Mouse (Mus musculus) small intestine, adult 2 months (tissue): ENCODE measurements around the gene Cep170b. TPM values are rescaled to one million over a fixed set of nuclear protein-coding genes. Genes with fewer than 3 reads are reported as not detected.

Experiments used
- H3K27ac ChIP-seq: fragments of 200-500 bp; 2 replicates; pipeline ENCODE4 v1.5.1; 2012; ENCODE audit warnings: low read depth, low read length, control low read depth, inconsistent platforms; ENCODE audit not compliant: insufficient read depth
- H3K27me3 ChIP-seq: fragments of 200-500 bp; 2 replicates; pipeline ENCODE4 v1.6.1; 2012; ENCODE audit warnings: mild to moderate bottlenecking, moderate library complexity, low read length, inconsistent platforms; ENCODE audit not compliant: control insufficient read depth, insufficient read depth
- H3K36me3 ChIP-seq: fragments of 200-500 bp; 2 replicates; pipeline ENCODE4 v1.6.1; 2012; ENCODE audit warnings: mild to moderate bottlenecking, low read length, control low read depth, inconsistent platforms; ENCODE audit not compliant: control insufficient read depth, insufficient read depth
- H3K4me1 ChIP-seq: fragments of 200-500 bp; 2 replicates; pipeline ENCODE4 v1.6.1; 2012; ENCODE audit warnings: low read length, inconsistent platforms, mixed read lengths; ENCODE audit not compliant: control insufficient read depth, insufficient read depth, insufficient read length
- H3K4me3 ChIP-seq: fragments of 200-500 bp; 2 replicates; pipeline ENCODE4 v1.5.1; 2012; ENCODE audit warnings: low read depth, mild to moderate bottlenecking, control low read depth, inconsistent platforms, low read length, moderate library complexity
- CTCF ChIP-seq: fragments of 200-500 bp; IDR thresholded peaks from 2 replicates; pipeline ENCODE4 v1.5.1; 2012; ENCODE audit warnings: low read depth, mild to moderate bottlenecking, control low read depth, inconsistent platforms, low read length, moderate library complexity, mixed read lengths; ENCODE audit not compliant: insufficient replicate concordance, insufficient read length; ENCODE audit errors: extremely low read depth
- POLR2A ChIP-seq: fragments of 200-500 bp; IDR thresholded peaks from 2 replicates; pipeline ENCODE4 v1.6.1; 2012; ENCODE audit warnings: low read depth, mild to moderate bottlenecking, control low read depth, inconsistent platforms, low read length, moderate library complexity
- WGBS: fragments of 180-500 bp; shearing (Covaris S2); methylation state at CpG from one replicate; pipeline ENCODE4 v1.1.7; 2018; 5-methylcytosine and 5-hydroxymethylcytosine counted together
- polyA plus RNA-seq: library from polyadenylated mRNA; depleted of rRNA; stranded (reverse); fragments of >200 nt; gene quantifications from 2 replicates; pipeline ENCODE4 v1.2.3, GENCODE M21; 2012

Cep170b gene
- polyA plus RNA-seq, 1 experiment: 99.3 TPM

DNA sequence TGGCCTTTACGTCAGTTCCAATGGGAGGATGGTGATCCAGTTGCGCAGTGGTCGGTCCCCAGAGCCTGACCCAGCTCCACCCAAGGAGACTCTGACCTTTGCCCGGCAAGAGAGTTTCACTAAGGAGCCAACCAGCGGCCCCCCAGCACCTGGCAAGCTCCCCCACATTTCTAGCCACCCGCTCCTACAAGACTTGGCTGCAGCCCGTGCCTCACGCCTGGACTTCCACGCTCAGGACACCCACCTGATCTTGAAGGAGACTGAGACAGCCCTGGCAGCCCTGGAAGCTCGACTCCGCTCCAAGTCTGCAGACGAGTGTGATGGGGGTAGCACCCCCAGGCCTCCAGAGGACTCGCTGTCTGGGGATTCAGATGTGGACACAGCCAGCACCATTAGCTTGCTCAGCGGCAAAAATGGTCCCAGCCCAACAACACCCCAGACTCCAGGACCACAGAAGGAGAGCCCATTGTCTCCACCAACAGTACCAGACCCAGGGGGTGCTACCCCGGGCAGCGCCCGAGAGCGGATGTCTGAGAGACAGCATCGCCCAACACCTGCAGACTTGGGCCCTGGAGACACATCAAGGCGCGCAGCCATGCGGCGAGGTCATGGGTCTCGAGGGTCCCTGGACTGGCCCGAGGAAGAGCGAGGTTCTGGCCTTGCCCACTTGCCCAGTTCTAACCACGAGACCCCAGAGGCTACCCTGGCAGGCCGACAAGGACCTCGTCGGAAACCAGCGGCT, 18.2 kb downstream of the Cep170b start:
- Histone ChIP-seq H3K27ac (no peak overlapping the region), H3K4me1 (peaks cover 2% of the 10 kb centered on the region), H3K4me3 (no peak overlapping the region), H3K36me3 (peaks cover 58% of the 10 kb centered on the region), H3K27me3 (no peaks in the 10 kb centered on the region)
- TF ChIP-seq POLR2A: no peak
- TF ChIP-seq CTCF: no peak
- 91% methylated on average over 31 of the region's 31 CpGs for WGBS

DNA sequence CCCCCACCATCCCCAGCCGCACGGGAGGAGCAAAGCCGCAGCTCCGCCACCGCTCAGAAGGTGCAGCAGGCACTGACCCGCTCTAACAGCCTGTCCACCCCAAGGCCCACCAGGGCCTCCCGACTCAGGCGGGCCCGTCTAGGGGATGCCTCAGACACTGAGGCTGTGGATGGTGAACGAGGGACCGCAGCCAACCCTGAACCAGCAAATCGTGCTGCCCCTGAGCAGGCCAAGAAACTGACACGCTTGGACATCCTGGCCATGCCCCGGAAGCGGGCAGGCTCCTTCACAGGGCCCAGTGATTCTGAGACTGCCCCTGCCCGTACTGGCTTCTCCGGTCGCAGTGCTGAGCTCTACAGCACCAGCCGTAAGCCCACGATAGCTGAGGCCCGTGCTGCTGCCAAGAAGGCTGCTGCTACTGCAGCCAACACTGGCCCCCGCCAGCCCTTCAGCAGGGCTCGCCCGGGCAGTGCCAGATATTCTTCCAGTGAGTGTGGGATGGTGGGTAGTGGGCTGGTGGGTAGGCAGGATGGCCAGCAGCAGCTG, 18.8 kb downstream of the Cep170b start:
- Histone ChIP-seq H3K27ac (no peak overlapping the region), H3K4me3 (no peak overlapping the region), H3K4me1 (peaks cover 3% of the 10 kb centered on the region), H3K36me3 (peaks cover 54% of the 10 kb centered on the region), H3K27me3 (no peaks in the 10 kb centered on the region)
- WGBS: 94% methylated on average over 24 of the region's 24 CpGs
- no peak for TF ChIP-seq POLR2A
- no peak for TF ChIP-seq CTCF

DNA sequence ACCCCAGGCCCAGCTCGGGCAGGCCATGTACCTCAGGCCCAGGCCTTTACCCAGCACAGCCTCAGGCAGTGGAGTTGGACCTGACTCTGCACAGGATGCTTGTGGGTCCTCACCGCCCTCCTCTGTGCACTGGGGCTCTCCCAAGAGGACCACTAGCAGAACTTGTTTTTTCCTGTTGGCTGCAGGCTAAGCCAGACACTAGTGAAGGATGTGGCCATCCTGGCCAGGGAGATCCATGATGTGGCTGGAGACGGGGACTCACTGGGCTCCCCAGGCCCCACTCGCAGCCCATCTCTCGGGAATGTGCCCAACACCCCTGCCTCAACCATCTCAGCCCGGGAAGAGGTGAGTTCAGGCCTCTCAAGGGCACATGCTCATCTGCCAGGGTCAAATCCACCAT, 22.5 kb downstream of the Cep170b start:
- no peak for TF ChIP-seq POLR2A
- no peak for TF ChIP-seq CTCF
- H3K27ac ChIP-seq: peak overlapping the region; percentile 8; the same call in 1 of the 2 replicates
- no peaks in the 10 kb centered on the region for H3K27me3 ChIP-seq
- H3K4me1 ChIP-seq: peaks cover 3% of the 10 kb centered on the region
- peaks cover 34% of the 10 kb centered on the region for H3K36me3 ChIP-seq
- WGBS: 52% methylated on average over 6 of the region's 6 CpGs
- no peak overlapping the region for H3K4me3 ChIP-seq

DNA sequence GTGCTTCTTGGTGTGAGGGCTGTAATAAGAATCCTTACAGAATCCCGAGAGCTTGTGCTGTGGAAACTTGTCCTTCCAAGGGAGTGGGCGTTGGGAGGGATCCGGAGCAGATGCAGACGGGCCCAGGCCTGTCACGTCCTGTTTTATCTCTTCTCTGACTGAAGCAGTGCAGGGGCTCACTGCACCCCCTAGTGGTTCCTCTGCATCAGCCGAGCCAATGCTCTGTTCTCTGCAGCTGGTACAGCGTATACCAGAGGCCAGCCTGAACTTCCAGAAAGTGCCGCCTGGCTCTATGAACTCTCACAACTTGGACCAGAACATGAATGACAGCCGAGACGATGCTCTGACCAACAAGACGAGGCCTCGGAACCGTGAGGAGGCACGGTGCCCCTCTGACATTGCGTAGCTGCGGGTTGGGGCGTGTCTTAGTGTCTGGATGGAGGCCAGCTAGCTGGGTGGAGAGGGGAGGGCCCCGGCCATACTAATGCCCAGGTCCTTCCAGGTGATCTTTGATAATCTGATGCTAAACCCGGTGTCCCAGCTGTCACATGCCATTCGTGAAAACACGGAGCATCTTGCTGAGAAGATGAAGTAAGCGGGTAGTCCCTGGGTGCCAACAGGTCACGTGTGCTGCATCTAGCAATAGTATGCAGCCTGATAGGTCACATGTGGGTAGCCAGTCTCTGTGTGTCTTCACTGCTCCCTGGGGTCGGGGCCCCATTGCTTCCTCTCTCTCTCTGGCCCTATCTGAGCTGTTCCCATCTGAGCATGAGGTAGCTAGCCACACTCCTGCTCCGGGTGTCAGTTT, 23.1 kb downstream of the Cep170b start:
- Histone ChIP-seq H3K4me1 (peaks cover 3% of the 10 kb centered on the region), H3K4me3 (peak overlapping the region; percentile 29), H3K27ac (peak overlapping the region; percentile 8; the same call in 1 of the 2 replicates), H3K27me3 (no peaks in the 10 kb centered on the region), H3K36me3 (peaks cover 28% of the 10 kb centered on the region)
- TF ChIP-seq POLR2A (no peak), CTCF (peak; percentile 90)
- WGBS: 24% methylated on average over 25 of the region's 25 CpGs

DNA sequence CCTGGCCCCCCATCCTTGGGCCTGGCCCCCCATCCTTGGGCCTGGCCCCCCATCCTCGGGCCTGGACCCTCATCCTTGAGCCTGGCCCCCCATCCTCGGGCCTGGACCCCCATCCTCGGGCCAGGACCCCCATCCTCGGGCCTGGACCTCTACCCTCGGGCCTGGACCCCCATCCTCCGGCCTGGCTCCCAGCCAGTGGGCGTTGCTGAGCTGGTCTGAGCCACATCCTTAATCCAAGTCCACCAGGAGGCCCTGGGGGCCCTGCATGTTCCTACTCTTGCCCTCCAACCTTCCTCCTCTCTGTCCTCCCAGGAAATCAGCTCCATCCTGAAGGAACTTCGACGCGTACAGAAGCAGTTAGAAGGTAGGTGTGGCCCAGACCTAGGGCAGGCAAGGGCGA, 24.0 kb downstream of the Cep170b start:
- Histone ChIP-seq H3K27ac (no peak overlapping the region), H3K4me3 (no peak overlapping the region), H3K4me1 (peaks cover 3% of the 10 kb centered on the region), H3K27me3 (no peaks in the 10 kb centered on the region), H3K36me3 (peaks cover 20% of the 10 kb centered on the region)
- TF ChIP-seq CTCF: no peak
- no peak for TF ChIP-seq POLR2A
- WGBS: 85% methylated on average over 11 of the region's 11 CpGs

DNA sequence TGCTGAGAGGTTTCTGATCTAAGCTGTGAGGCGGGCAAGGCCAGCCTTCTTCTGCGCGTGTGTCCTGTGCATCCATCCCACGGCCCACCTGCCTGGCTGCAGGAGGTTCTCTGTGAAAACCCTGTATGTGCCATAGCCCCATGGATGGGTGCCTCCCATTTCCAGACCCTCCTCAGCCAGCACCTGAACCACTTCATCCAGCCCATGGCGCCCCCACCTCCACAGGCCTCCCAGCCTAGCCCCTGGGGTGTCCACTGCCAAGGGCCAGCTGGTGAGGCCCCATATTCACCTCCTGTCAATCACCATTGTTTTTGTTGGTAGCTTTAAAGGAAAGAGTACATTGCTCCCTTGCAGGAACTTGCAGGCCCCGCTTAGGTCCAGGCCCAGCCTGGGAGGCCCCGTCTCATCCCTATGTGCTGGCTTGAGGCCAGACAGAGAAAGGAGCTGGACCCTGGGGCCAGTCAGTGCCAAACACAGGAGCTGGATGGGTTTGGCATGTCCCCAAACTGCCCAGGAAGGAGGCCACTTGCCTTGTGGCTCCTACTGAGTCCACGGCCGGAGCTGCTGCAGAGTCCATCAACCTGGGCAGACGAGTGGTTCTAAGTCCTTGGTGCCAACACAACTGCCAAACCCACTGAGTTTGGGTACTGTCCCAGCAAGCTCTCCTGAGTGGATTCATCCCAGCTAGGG, 24.8 kb downstream of the Cep170b start:
- TF ChIP-seq CTCF (no peak), POLR2A (no peak)
- Histone ChIP-seq H3K27ac (no peak overlapping the region), H3K4me3 (no peak overlapping the region), H3K36me3 (peaks cover 16% of the 10 kb centered on the region), H3K27me3 (no peaks in the 10 kb centered on the region), H3K4me1 (peaks cover 3% of the 10 kb centered on the region)
- 94% methylated on average over 10 of the region's 10 CpGs for WGBS

DNA sequence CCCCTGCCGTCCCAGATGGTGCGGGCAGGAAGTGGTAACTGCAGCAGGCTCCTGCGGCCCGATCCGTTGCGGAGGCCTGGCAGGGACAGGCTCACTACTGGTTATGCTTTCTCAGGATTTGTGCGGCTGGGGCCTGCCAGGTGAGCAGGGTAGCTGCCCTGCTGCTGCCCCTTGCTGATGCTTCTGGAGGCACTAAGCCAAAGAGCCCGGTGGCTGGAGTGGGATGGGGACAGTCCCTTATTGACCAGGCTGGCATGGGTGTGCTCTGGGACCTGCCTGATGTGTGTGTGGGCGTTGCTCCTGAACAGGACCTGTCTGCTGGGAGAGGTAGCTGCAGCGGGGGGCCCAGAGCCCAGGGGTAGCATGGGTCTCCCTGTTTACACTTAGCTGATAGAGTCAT, 25.5 kb downstream of the Cep170b start:
- no peaks in the 10 kb centered on the region for H3K27me3 ChIP-seq
- H3K36me3 ChIP-seq: peaks cover 16% of the 10 kb centered on the region
- TF ChIP-seq CTCF: no peak
- no peak for TF ChIP-seq POLR2A
- peaks cover 3% of the 10 kb centered on the region for H3K4me1 ChIP-seq
- H3K27ac ChIP-seq: no peak overlapping the region
- WGBS: 90% methylated on average over 10 of the region's 10 CpGs
- no peak overlapping the region for H3K4me3 ChIP-seq
